Mouse (Mus musculus): ENCODE results near the gene Mlycd. TPM values are rescaled to one million over a fixed set of nuclear protein-coding genes. Genes with fewer than 3 reads are reported as not detected.

Gene Mlycd
- polyA plus RNA-seq, 1 experiment from 2014 or later: 22.0 TPM

GRCm38 (mm10) chr8:119436933-119437332 is 42.3 kb downstream of the Mlycd start:
- H3K4me2 ChIP-seq (replicated peaks; ENCODE audit: low read depth): peak overlapping the region; percentile 62
- peak overlapping the region; percentile 63 for H3K9ac ChIP-seq (ENCODE audit: low read length)
- peak overlapping the region; percentile 36 for H3K4me3 ChIP-seq (ENCODE audit: low read depth, low read length)
- no peaks in the 10 kb centered on the region for H3K36me3 ChIP-seq (ENCODE audit: control insufficient read depth, insufficient read depth, low read length)
- WGBS: 18% methylated on average over 9 of the region's 9 CpGs
- H3K27me3 ChIP-seq (ENCODE audit: control insufficient read depth, insufficient read depth, low read length): no peaks in the 10 kb centered on the region
- H3K27ac ChIP-seq (replicated peaks): peak overlapping the region; percentile 91
- peak; percentile 77 for ATAC-seq (ENCODE audit: low FRiP score, low TSS enrichment)
- H3K9me3 ChIP-seq (ENCODE audit: control insufficient read depth, low read length): no peaks in the 10 kb centered on the region
- H3K4me1 ChIP-seq (replicated peaks; ENCODE audit: control insufficient read depth, insufficient read depth): peaks cover 9% of the 10 kb centered on the region; the same call in 1 of the 2 replicates
- DNase-seq (ENCODE audit: low spot score): peak; percentile 90
- no peak for TF ChIP-seq EP300 (optimal IDR thresholded peaks at IDR 0.05)
- TF ChIP-seq CTCF (IDR thresholded peaks at IDR 0.05; ENCODE audit: low read depth): no peak

DNA sequence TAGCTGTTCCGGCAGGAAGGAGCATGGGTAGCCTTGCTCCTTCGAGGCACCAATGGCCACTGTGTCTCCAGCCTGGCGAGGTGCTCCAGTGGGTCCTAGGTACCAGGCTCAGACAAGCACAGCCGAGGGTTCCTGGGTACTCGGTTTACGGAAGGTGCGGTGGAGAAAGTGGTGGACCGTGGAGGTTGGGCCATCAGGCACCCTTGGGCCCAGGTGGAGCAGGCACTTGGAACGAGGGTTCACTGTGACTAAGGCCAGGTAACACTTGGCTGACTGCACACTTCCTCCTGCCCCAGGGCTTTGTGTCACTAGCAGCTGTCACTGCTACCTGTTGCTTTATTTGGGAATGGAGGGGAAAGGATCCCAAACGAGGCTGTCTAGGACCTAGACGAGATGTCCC is 42.8 kb downstream of the Mlycd start:
- ATAC-seq (ENCODE audit: low FRiP score, low TSS enrichment) (peak; percentile 36), DNase-seq (ENCODE audit: low spot score) (peak; percentile 55)
- WGBS: 50% methylated on average over 11 of the region's 11 CpGs
- H3K4me1 ChIP-seq (replicated peaks; ENCODE audit: control insufficient read depth, insufficient read depth): peaks cover 9% of the 10 kb centered on the region; the same call in 1 of the 2 replicates
- no peaks in the 10 kb centered on the region for H3K9me3 ChIP-seq (ENCODE audit: control insufficient read depth, low read length)
- no peaks in the 10 kb centered on the region for H3K27me3 ChIP-seq (ENCODE audit: control insufficient read depth, insufficient read depth, low read length)
- peak overlapping the region; percentile 63 for H3K9ac ChIP-seq (ENCODE audit: low read length)
- peak overlapping the region; percentile 36 for H3K4me3 ChIP-seq (ENCODE audit: low read depth, low read length)
- no peak for TF ChIP-seq CTCF (IDR thresholded peaks at IDR 0.05; ENCODE audit: low read depth)
- no peak for TF ChIP-seq EP300 (optimal IDR thresholded peaks at IDR 0.05)
- peak overlapping the region; percentile 91 for H3K27ac ChIP-seq (replicated peaks)
- H3K4me2 ChIP-seq (replicated peaks; ENCODE audit: low read depth): peak overlapping the region; percentile 62
- H3K36me3 ChIP-seq (ENCODE audit: control insufficient read depth, insufficient read depth, low read length): no peaks in the 10 kb centered on the region

GRCm38 (mm10) chr8:119438876-119439275 is 44.2 kb downstream of the Mlycd start:
- Histone ChIP-seq H3K4me3 (ENCODE audit: low read depth, low read length) (no peak overlapping the region; the same call in 1 of the 2 replicates), H3K27me3 (ENCODE audit: control insufficient read depth, insufficient read depth, low read length) (no peaks in the 10 kb centered on the region), H3K36me3 (ENCODE audit: control insufficient read depth, insufficient read depth, low read length) (peaks cover 5% of the 10 kb centered on the region; the same call in 1 of the 2 replicates), H3K4me1 (replicated peaks; ENCODE audit: control insufficient read depth, insufficient read depth) (peaks cover 9% of the 10 kb centered on the region; the same call in 1 of the 2 replicates), H3K9ac (ENCODE audit: low read length) (no peak overlapping the region), H3K9me3 (ENCODE audit: control insufficient read depth, low read length) (no peaks in the 10 kb centered on the region), H3K27ac (replicated peaks) (peak overlapping the region; percentile 65), H3K4me2 (replicated peaks; ENCODE audit: low read depth) (peak overlapping the region; percentile 62)
- no peak for TF ChIP-seq CTCF (IDR thresholded peaks at IDR 0.05; ENCODE audit: low read depth)
- no peak for TF ChIP-seq EP300 (optimal IDR thresholded peaks at IDR 0.05)
- peak; percentile 27; the same call in 1 of the 2 replicates for ATAC-seq (ENCODE audit: low FRiP score, low TSS enrichment)
- DNase-seq (ENCODE audit: low spot score): peak; percentile 64
- WGBS: 63% methylated on average over 6 of the region's 6 CpGs

- ATAC-seq (ENCODE audit: low FRiP score, low TSS enrichment): no peak
- peaks cover 5% of the 10 kb centered on the region; the same call in 1 of the 2 replicates for H3K36me3 ChIP-seq (ENCODE audit: control insufficient read depth, insufficient read depth, low read length)
- WGBS: 88% methylated on average over 2 of the region's 2 CpGs
These were observed 44.7 kb downstream of the Mlycd start for GRCm38 (mm10) chr8:119439424-119439823.

GRCm38 (mm10) chr8:119439893-119440249 is 45.2 kb downstream of the Mlycd start:
- ATAC-seq (ENCODE audit: low FRiP score, low TSS enrichment) (peak; percentile 11; the same call in 1 of the 2 replicates), DNase-seq (ENCODE audit: low spot score) (no peak)
- Histone ChIP-seq H3K4me2 (replicated peaks; ENCODE audit: low read depth) (peak overlapping the region; percentile 29; the same call in 1 of the 2 replicates), H3K9ac (ENCODE audit: low read length) (no peak overlapping the region), H3K9me3 (ENCODE audit: control insufficient read depth, low read length) (no peaks in the 10 kb centered on the region), H3K4me3 (ENCODE audit: low read depth, low read length) (peak overlapping the region; percentile 1; the same call in 1 of the 2 replicates), H3K4me1 (replicated peaks; ENCODE audit: control insufficient read depth, insufficient read depth) (peaks cover 9% of the 10 kb centered on the region; the same call in 1 of the 2 replicates), H3K36me3 (ENCODE audit: control insufficient read depth, insufficient read depth, low read length) (peaks cover 5% of the 10 kb centered on the region; the same call in 1 of the 2 replicates), H3K27ac (replicated peaks) (peak overlapping the region; percentile 65), H3K27me3 (ENCODE audit: control insufficient read depth, insufficient read depth, low read length) (no peaks in the 10 kb centered on the region)
- TF ChIP-seq EP300 (optimal IDR thresholded peaks at IDR 0.05) (no peak), CTCF (IDR thresholded peaks at IDR 0.05; ENCODE audit: low read depth) (no peak)
- WGBS: 62% methylated on average over 7 of the region's 7 CpGs

More at GRCm38 (mm10) chr8:119439424-119439823, 44.7 kb downstream of the Mlycd start:
- no peaks in the 10 kb centered on the region for H3K9me3 ChIP-seq (ENCODE audit: control insufficient read depth, low read length)
- no peak overlapping the region for H3K9ac ChIP-seq (ENCODE audit: low read length)
- H3K4me2 ChIP-seq (replicated peaks; ENCODE audit: low read depth): peak overlapping the region; percentile 62
- DNase-seq (ENCODE audit: low spot score): no peak
- TF ChIP-seq EP300 (optimal IDR thresholded peaks at IDR 0.05) (no peak), CTCF (IDR thresholded peaks at IDR 0.05; ENCODE audit: low read depth) (no peak)
- peak overlapping the region; percentile 65 for H3K27ac ChIP-seq (replicated peaks)
- H3K4me1 ChIP-seq (replicated peaks; ENCODE audit: control insufficient read depth, insufficient read depth): peaks cover 9% of the 10 kb centered on the region; the same call in 1 of the 2 replicates
- no peaks in the 10 kb centered on the region for H3K27me3 ChIP-seq (ENCODE audit: control insufficient read depth, insufficient read depth, low read length)
- peak overlapping the region; percentile 1; the same call in 1 of the 2 replicates for H3K4me3 ChIP-seq (ENCODE audit: low read depth, low read length)

- Histone ChIP-seq H3K27ac (replicated peaks) (peak overlapping the region; percentile 65; the same call in 1 of the 2 replicates), H3K9ac (ENCODE audit: low read length) (no peak overlapping the region), H3K9me3 (ENCODE audit: control insufficient read depth, low read length) (no peaks in the 10 kb centered on the region), H3K4me2 (replicated peaks; ENCODE audit: low read depth) (peak overlapping the region; percentile 29), H3K4me3 (ENCODE audit: low read depth, low read length) (no peak overlapping the region), H3K36me3 (ENCODE audit: control insufficient read depth, insufficient read depth, low read length) (peaks cover 5% of the 10 kb centered on the region; the same call in 1 of the 2 replicates), H3K27me3 (ENCODE audit: control insufficient read depth, insufficient read depth, low read length) (no peaks in the 10 kb centered on the region), H3K4me1 (replicated peaks; ENCODE audit: control insufficient read depth, insufficient read depth) (peaks cover 9% of the 10 kb centered on the region; the same call in 1 of the 2 replicates)
- 16% methylated on average over 16 of the region's 16 CpGs for WGBS
- DNase-seq (ENCODE audit: low spot score): peak; percentile 83
- no peak for TF ChIP-seq EP300 (optimal IDR thresholded peaks at IDR 0.05)
- TF ChIP-seq CTCF (IDR thresholded peaks at IDR 0.05; ENCODE audit: low read depth): peak; percentile 80
- peak; percentile 56 for ATAC-seq (ENCODE audit: low FRiP score, low TSS enrichment)
These were observed 45.7 kb downstream of the Mlycd start for GRCm38 (mm10) chr8:119440250-119440951.
